Comparison of ENCODE assay signal across 19 mouse cellular contexts in the genomic region with DNA sequence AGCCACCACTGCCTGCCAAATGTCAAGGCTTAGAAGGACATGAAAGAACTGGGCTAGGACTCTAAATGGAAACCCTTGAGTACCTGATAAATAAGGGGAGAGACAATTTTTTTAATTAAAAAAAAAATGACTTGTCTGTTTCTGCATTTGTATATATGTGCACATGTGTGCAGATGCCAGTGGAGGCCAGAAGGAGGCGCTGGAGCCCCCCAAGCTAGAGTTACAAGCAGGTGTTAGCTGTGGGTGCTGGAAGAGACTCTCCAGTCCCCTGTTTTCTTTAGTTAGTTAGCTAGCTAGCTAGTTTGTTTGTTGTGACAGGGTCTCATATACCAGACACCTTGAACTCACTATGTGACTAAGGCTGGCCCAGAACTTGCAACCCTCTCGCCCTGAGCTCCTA. TPM values are rescaled to one million over a fixed set of nuclear protein-coding genes. Genes with fewer than 3 reads are reported as not detected.
A peak's percentile ranks its signal among the peaks of the same experiment; 100 is the strongest.
DNase-seq lines count a peak whose midpoint lies in the region; ATAC-seq and TF ChIP-seq lines count a peak whose summit lies in the region.
"Had no signal": no experiment of that assay in that cellular context is flagged by ENCODE, and none has a peak within 500 bp of the region (broad histone marks: within the 10 kb centered on the region; RNA-seq: fewer than 3 reads in every experiment).

No protein-coding gene starts in this region.

- ATAC-seq in intestine, embryonic 16.5 days = no peak
- ATAC-seq in intestine, embryonic 15.5 days = no peak
- no peak for ATAC-seq in stomach, postnatal 0 days (ENCODE audit: low FRiP score, low TSS enrichment)
- no peak for ATAC-seq in kidney, embryonic 16.5 days (ENCODE audit: low FRiP score, low TSS enrichment)
- ATAC-seq: forebrain, embryonic 15.5 days; inflammation-experienced regulatory T-cells, adult 6 months had no signal

- peak; percentile 14; the same call in 1 of the 2 replicates for TF ChIP-seq CTCF in testis, adult 2 months (IDR thresholded peaks at IDR 0.05; ENCODE audit: control insufficient read depth, insufficient read depth, insufficient replicate concordance, low read depth, low read length)
- peak; percentile 40 for TF ChIP-seq CTCF in stomach, postnatal 0 days (IDR thresholded peaks at IDR 0.05; ENCODE audit: low read depth)

- TF ChIP-seq POLR2A in testis, adult 2 months (IDR thresholded peaks at IDR 0.05; ENCODE audit: control insufficient read depth, low read depth, low read length) = no peak

- WGBS in intestine, embryonic 16.5 days = 84% methylated on average over 2 of the region's 2 CpGs
- WGBS in intestine, embryonic 15.5 days = 98% methylated on average over 2 of the region's 2 CpGs
- WGBS in stomach, postnatal 0 days = 76% methylated on average over 2 of the region's 2 CpGs
- 90% methylated on average over 2 of the region's 2 CpGs for WGBS in kidney, embryonic 16.5 days

- H3K4me1 ChIP-seq in intestine, embryonic 16.5 days (ENCODE audit: control insufficient read depth, insufficient read depth, low read length) = peaks cover 38% of the 10 kb centered on the region
- peaks cover 24% of the 10 kb centered on the region; the same call in 1 of the 2 replicates for H3K4me1 ChIP-seq in intestine, embryonic 15.5 days (replicated peaks)
- H3K4me1 ChIP-seq in testis, adult 2 months (ENCODE audit: control insufficient read depth, insufficient read depth, low read length) = peaks cover under 1% of the 10 kb centered on the region; the same call in 1 of the 2 replicates
- peaks cover 5% of the 10 kb centered on the region for H3K4me1 ChIP-seq in stomach, postnatal 0 days (replicated peaks; ENCODE audit: control insufficient read depth, insufficient read depth)
- peaks cover 36% of the 10 kb centered on the region for H3K4me1 ChIP-seq in kidney, embryonic 16.5 days (ENCODE audit: insufficient read depth, low read length)

- no peak for TF ChIP-seq EP300 in stomach, postnatal 0 days (optimal IDR thresholded peaks at IDR 0.05)

- H3K4me3 ChIP-seq in intestine, embryonic 16.5 days (ENCODE audit: low read length) = no peak overlapping the region
- H3K4me3 ChIP-seq in intestine, embryonic 15.5 days (replicated peaks) = no peak overlapping the region
- no peak overlapping the region for H3K4me3 ChIP-seq in testis, adult 2 months (ENCODE audit: control insufficient read depth, low read depth, low read length)
- no peak overlapping the region for H3K4me3 ChIP-seq in stomach, postnatal 0 days (ENCODE audit: low read depth, low read length)
- no peak overlapping the region for H3K4me3 ChIP-seq in kidney, embryonic 16.5 days (ENCODE audit: low read length)
- H3K4me3 ChIP-seq: forebrain, embryonic 15.5 days; heart, embryonic 13.5 days; liver, embryonic 13.5 days; midbrain, embryonic 12.5 days had no signal

- H3K36me3 ChIP-seq in intestine, embryonic 16.5 days (ENCODE audit: control insufficient read depth, insufficient read depth, low read length) = no peaks in the 10 kb centered on the region
- no peaks in the 10 kb centered on the region for H3K36me3 ChIP-seq in intestine, embryonic 15.5 days
- no peaks in the 10 kb centered on the region for H3K36me3 ChIP-seq in testis, adult 2 months (ENCODE audit: control insufficient read depth, insufficient read depth, low read length)
- H3K36me3 ChIP-seq in stomach, postnatal 0 days (ENCODE audit: control insufficient read depth, insufficient read depth, low read length) = no peaks in the 10 kb centered on the region
- no peaks in the 10 kb centered on the region for H3K36me3 ChIP-seq in kidney, embryonic 16.5 days (ENCODE audit: insufficient read depth, low read length)
- H3K36me3 ChIP-seq: forebrain, embryonic 15.5 days; heart, embryonic 13.5 days; liver, embryonic 13.5 days; midbrain, embryonic 12.5 days had no signal

- no peak overlapping the region for H3K4me2 ChIP-seq in intestine, embryonic 16.5 days (ENCODE audit: low read depth, low read length)
- no peak overlapping the region for H3K4me2 ChIP-seq in intestine, embryonic 15.5 days (replicated peaks)
- no peak overlapping the region for H3K4me2 ChIP-seq in stomach, postnatal 0 days (replicated peaks; ENCODE audit: low read depth)
- H3K4me2 ChIP-seq in kidney, embryonic 16.5 days (replicated peaks; ENCODE audit: low read depth, low read length) = no peak overlapping the region
- H3K4me2 ChIP-seq: forebrain, embryonic 15.5 days; heart, embryonic 13.5 days; liver, embryonic 13.5 days; midbrain, embryonic 12.5 days had no signal

- 0 out of 2 replicates have a peak overlapping the region, but pooled peaks have one; percentile 13 for H3K9ac ChIP-seq in intestine, embryonic 16.5 days (ENCODE audit: low read depth, low read length)
- no peak overlapping the region for H3K9ac ChIP-seq in intestine, embryonic 15.5 days
- no peak overlapping the region for H3K9ac ChIP-seq in stomach, postnatal 0 days (ENCODE audit: low read length)
- H3K9ac ChIP-seq in kidney, embryonic 16.5 days (replicated peaks; ENCODE audit: low read length) = no peak overlapping the region
- H3K9ac ChIP-seq: forebrain, embryonic 15.5 days; heart, embryonic 13.5 days; liver, embryonic 13.5 days; midbrain, embryonic 12.5 days had no signal

- H3K9me3 ChIP-seq in intestine, embryonic 16.5 days (ENCODE audit: control insufficient read depth, low read length) = no peaks in the 10 kb centered on the region
- H3K9me3 ChIP-seq in intestine, embryonic 15.5 days = no peaks in the 10 kb centered on the region
- H3K9me3 ChIP-seq in stomach, postnatal 0 days (ENCODE audit: control insufficient read depth, low read length) = no peaks in the 10 kb centered on the region
- H3K9me3 ChIP-seq in kidney, embryonic 16.5 days (ENCODE audit: low read length) = no peaks in the 10 kb centered on the region
- H3K9me3 ChIP-seq: forebrain, embryonic 15.5 days; heart, embryonic 13.5 days; liver, embryonic 13.5 days; midbrain, embryonic 12.5 days had no signal

- peak overlapping the region; percentile 54 for H3K27ac ChIP-seq in intestine, embryonic 16.5 days (ENCODE audit: low read length)
- no peak overlapping the region for H3K27ac ChIP-seq in intestine, embryonic 15.5 days
- H3K27ac ChIP-seq in testis, adult 2 months (ENCODE audit: control insufficient read depth, insufficient read depth, low read depth, low read length) = no peak overlapping the region
- H3K27ac ChIP-seq in stomach, postnatal 0 days (replicated peaks) = no peak overlapping the region
- H3K27ac ChIP-seq in kidney, embryonic 16.5 days (ENCODE audit: low read length) = no peak overlapping the region
- H3K27ac ChIP-seq: forebrain, embryonic 15.5 days; heart, embryonic 13.5 days; liver, embryonic 13.5 days; midbrain, embryonic 12.5 days had no signal

- H3K27me3 ChIP-seq in intestine, embryonic 16.5 days (replicated peaks; ENCODE audit: control insufficient read depth, insufficient read depth, low read length) = no peaks in the 10 kb centered on the region
- H3K27me3 ChIP-seq in intestine, embryonic 15.5 days (replicated peaks) = no peaks in the 10 kb centered on the region
- H3K27me3 ChIP-seq in testis, adult 2 months (ENCODE audit: control insufficient read depth, insufficient read depth, low read length) = no peaks in the 10 kb centered on the region
- H3K27me3 ChIP-seq in stomach, postnatal 0 days (ENCODE audit: control insufficient read depth, insufficient read depth, low read length) = no peaks in the 10 kb centered on the region
- no peaks in the 10 kb centered on the region for H3K27me3 ChIP-seq in kidney, embryonic 16.5 days (ENCODE audit: insufficient read depth, low read length)
- H3K27me3 ChIP-seq: forebrain, embryonic 15.5 days; heart, embryonic 13.5 days; midbrain, embryonic 12.5 days had no signal

- no peak for DNase-seq in testis, postnatal 10 days (ENCODE audit: low spot score)
- DNase-seq in R1 (ENCODE audit: low read depth, low spot score) = peak; percentile 60
- DNase-seq in stomach, postnatal 0 days (ENCODE audit: low spot score) = no peak
- DNase-seq in thymus, postnatal 36 days = no peak
- DNase-seq: adrenal gland, postnatal 10 days; cerebellum, adult 9-10 months; embryo, embryonic 11 days; gastrocnemius, postnatal 36 days; kidney, postnatal 25 days; left cerebral cortex, postnatal 4 days; liver, embryonic 13.5 days had no signal

RNA-seq across cellular contexts. Expression of a gene that starts 6.4 kb away (rescaled TPM):
- 5.2 and 5.3 TPM in 2 replicates for polyA plus RNA-seq in intestine, embryonic 16.5 days (2015; fragmentation: Nextera tagmentation; extraction: Ambion mirVana)
- polyA plus RNA-seq in intestine, embryonic 15.5 days (2015; fragmentation: Nextera tagmentation; extraction: Ambion mirVana) = 6.1 and 7.0 TPM in 2 replicates
- polyA plus RNA-seq in testis, adult 2 months (2012; rRNA removed) = 1.1 and 1.3 TPM in 2 replicates
- polyA plus RNA-seq in stomach, postnatal 0 days (2015; fragmentation: Nextera tagmentation; extraction: Ambion mirVana) = 4.2 and 4.7 TPM in 2 replicates
- polyA plus RNA-seq in kidney, embryonic 16.5 days (2015; fragmentation: Nextera tagmentation; extraction: Ambion mirVana) = 5.1 and 5.8 TPM in 2 replicates

RNA-seq across cellular contexts. Expression of a gene that starts 21.5 kb away (rescaled TPM):
- 19.1 and 24.1 TPM in 2 replicates for polyA plus RNA-seq in intestine, embryonic 16.5 days (2015; fragmentation: Nextera tagmentation; extraction: Ambion mirVana)
- polyA plus RNA-seq in intestine, embryonic 15.5 days (2015; fragmentation: Nextera tagmentation; extraction: Ambion mirVana) = 27.1 and 31.9 TPM in 2 replicates
- polyA plus RNA-seq in testis, adult 2 months (2012; rRNA removed) = 39.6 and 46.7 TPM in 2 replicates
- 11.1 and 11.3 TPM in 2 replicates for polyA plus RNA-seq in stomach, postnatal 0 days (2015; fragmentation: Nextera tagmentation; extraction: Ambion mirVana)
- 27.2 and 29.0 TPM in 2 replicates for polyA plus RNA-seq in kidney, embryonic 16.5 days (2015; fragmentation: Nextera tagmentation; extraction: Ambion mirVana)
